Mouse (Mus musculus) liver, embryonic 14.5 days (tissue): ENCODE measurements around the gene C1qa.

ENCODE experiments used
- CTCF ChIP-seq: IDR thresholded peaks from 2 replicates; pipeline ENCODE4 v1.5.1; 2016; ENCODE audit warnings: antibody characterized with exemption, low read depth, control low read depth
- EP300 ChIP-seq: IDR thresholded peaks from 2 replicates; pipeline ENCODE4 v1.6.1; 2016; ENCODE audit warnings: antibody characterized with exemption, low read depth

GRCm38 (mm10) chr4:136852119-136852518 lies 46.5 kb downstream of the C1qa start:
- no peak for TF ChIP-seq CTCF
- TF ChIP-seq EP300: no peak
